Mouse (Mus musculus): ENCODE measurements around the gene Cdx2.

Gene Cdx2

DNA sequence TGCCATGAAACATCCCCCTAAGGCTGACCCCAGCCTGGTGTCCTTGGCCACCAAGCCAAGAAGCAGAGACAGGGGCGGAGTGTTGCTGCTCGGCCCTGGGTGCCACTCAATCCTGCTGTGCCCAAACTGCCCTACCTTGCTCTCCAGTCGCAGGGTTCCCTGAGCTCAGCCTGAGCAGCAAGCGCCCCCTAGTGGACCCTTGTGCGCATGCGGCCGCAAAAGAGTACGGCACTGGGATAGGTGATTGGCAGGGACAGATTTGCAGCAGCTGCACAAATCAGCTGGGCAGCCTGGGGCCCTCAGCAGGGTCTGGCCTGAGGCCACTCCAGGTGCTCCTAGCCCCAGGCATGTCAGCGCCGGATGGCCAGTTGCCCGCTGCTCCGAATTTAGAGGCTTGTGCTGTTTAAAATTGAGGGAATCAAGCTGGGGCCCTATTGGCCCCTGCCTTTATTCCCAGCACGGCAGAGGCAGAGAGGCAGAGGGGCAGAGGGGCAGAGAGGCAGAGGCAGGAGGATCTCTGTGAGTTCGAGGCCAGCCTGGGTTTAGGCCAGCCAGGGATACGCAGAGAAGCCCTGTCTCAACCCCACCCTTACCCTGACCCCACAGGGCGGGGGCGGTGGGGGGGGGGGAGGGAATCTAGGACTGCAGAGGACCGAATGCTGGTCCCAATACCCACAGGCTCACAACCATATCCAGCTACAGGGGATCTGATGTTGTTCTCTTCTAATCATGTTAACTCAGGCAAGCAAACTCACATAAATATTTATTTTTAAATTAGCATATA, 13.8 kb downstream of the Cdx2 start:
- DNase-seq (ENCODE audit: low read depth, low spot score), result peak; percentile 92

GRCm38 (mm10) chr5:147292506-147293120, 14.5 kb downstream of the Cdx2 start:
- no peak for DNase-seq (ENCODE audit: low read depth, low spot score)

- DNase-seq (ENCODE audit: low read depth, low spot score), result no peak
These were observed 15.1 kb downstream of the Cdx2 start for GRCm38 (mm10) chr5:147291764-147292505.

DNA sequence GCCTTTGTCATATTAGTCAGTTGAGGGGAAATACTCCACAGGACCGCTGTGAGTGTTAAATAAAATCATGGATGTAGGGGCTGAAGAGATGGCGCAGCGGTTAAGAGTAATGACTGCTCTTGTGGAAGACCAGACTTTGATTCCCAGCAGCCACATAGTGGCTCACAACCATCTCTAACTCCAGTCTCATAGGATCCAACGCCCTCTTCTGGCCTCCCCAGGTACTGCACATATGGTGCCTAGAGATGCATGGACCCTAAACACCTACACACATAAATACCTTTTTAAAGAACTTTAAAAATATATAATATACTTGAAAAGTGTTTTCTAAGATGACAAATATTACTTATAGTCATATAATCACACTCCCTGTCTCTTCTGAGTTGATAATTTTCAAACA, 22.7 kb downstream of the Cdx2 start:
- DNase-seq (ENCODE audit: low read depth, low spot score), result peak; percentile 61

DNA sequence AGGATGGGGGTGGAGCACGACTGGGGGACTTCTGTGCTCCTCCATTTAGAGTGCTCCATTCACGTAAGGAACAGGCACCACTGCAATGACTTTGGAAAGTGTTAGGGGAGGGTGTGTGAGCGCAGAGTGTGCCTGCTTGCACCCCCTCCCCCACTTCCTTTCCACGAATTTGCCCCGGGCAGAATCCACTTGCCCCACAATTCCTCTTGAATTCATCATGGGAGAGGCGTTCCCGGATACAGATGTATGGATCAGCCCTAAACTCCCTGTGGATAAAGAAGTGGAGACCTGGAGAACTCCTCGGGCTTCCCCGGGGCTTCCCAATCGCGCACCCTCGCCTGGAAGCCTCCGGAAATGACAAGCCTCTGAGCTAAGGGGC, 29.5 kb downstream of the Cdx2 start:
- DNase-seq (ENCODE audit: low read depth, low spot score), result peak; percentile 74

DNA sequence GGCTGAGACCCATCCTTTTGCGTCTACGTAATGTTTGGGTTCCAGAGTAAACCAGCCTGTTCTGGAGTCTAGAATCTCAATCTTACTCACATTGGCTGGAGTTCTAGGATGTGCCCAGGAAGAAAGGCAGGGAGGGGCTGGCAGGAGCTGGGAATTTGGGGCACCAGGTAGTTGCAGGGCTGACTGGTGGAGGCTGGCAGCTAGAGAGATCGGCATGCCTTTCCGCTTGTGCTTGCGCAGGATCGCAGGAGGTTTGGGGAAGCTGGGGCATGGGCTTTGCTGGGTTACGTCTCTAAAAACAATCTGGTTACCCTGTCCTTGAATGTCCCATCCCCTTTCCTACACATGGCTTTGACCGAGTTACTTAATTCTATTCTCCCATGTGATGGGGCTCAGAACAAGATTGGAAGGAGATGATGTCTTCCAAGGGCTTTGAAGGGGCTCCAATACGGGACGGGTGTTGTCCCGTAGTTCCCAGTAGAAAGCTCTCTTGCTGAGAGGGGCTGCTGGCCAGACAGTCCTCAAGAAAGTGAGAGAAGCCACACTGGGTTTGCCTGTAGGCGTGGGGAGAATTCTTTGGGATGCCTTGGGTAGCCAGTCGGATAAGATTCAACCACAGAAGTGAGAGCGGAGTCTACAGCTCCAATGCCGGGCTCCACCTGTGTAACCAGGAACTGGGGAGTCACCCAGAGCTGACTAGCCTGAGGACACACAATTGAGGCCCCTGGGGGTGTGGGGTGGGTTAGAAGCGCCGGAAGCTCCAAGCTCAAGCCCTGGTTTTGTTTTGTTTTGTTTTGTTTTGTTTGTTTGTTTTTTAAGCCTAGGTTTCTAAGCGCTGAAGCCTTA, 30.1 kb downstream of the Cdx2 start:
- DNase-seq (ENCODE audit: low read depth, low spot score), result no peak

DNA sequence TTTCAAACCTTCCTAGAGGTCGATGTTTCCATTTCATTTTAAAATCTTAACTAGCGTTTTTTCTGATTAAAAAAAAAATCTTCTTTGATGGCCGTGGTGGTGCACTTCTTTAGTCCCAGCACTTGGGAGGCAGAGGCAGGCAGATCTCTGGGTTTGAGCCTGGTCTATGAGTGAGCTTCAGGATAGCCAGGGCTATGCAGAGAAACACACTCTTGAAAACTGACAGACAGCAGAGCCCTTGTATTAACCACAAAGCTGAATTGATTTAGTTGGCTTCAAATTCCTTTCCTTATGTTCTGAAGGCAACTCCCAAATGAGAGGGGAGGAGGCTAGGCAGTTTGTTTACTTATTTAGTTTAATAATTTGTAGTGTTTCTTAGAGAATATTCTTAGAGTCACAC, 31.3 kb downstream of the Cdx2 start:
- DNase-seq (ENCODE audit: low read depth, low spot score), result no peak

GRCm38 (mm10) chr5:147274174-147275141, 32.6 kb downstream of the Cdx2 start:
- DNase-seq (ENCODE audit: low read depth, low spot score), result peak; percentile 40

DNA sequence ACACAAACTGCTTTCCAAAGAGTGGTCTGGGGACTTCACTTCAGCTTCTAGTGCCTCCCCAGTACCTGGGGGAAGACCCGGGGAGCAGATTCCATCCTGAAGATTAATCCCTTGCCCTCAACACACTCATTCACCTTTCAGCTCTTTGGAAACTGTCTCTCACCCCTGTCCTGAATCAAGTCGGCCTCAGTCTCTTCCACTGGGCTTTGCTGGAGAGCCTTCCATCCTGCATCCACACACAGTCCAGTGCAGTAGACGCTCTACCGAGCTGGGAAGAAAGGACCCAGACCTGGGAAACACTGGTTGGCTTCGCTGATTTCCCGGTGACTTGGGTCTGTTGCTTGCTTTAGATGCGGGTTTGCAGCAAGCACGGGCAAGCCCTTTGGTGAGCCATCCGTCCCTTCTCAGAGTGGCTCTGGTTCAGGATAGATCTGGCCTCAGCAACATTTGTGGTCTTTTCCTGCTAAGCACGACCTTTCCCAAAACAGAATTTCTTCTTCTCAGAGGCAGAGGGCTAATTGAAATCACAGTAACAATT, 34.2 kb downstream of the Cdx2 start:
- no peak for DNase-seq (ENCODE audit: low read depth, low spot score)

DNA sequence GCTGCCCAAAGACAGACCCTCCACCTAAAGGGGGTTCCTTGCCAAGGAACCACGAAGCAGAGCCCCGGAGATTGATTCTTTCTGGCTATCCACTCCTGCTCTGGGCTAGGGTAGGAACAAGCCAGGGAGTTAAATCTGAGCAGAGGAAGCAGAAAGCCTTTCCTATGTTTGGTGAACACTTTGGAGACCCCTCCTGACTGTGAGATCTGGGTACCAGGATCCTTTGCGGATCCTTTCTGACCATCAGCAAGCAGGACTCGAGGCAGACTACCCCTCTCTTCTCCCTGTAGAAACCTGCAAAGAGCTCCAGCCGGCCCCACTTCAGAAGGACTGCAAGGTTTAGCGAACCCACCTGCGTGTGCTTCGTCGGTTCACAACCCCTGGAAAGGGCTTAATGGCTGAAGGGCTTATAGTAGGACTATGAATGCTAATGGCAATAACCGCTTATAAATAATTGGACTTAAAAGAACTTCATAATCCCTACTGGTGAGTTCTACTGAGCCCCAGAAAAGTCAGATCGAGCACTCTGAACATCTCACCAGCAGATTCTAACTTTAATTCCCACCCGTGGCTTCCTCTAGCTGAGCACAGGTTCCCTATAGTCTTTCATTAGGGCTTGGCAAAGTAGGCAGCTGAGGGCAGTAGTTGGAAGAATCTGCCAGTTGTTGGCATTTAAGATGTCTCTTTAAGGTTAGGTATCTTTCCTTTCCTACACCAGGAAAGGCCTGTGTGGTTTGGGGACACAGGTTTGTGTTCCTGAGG, 34.8 kb downstream of the Cdx2 start:
- DNase-seq (ENCODE audit: low read depth, low spot score), result no peak

- peak; percentile 26 for DNase-seq (ENCODE audit: low read depth, low spot score)
These were observed 36.1 kb downstream of the Cdx2 start for GRCm38 (mm10) chr5:147270673-147271655.

DNA sequence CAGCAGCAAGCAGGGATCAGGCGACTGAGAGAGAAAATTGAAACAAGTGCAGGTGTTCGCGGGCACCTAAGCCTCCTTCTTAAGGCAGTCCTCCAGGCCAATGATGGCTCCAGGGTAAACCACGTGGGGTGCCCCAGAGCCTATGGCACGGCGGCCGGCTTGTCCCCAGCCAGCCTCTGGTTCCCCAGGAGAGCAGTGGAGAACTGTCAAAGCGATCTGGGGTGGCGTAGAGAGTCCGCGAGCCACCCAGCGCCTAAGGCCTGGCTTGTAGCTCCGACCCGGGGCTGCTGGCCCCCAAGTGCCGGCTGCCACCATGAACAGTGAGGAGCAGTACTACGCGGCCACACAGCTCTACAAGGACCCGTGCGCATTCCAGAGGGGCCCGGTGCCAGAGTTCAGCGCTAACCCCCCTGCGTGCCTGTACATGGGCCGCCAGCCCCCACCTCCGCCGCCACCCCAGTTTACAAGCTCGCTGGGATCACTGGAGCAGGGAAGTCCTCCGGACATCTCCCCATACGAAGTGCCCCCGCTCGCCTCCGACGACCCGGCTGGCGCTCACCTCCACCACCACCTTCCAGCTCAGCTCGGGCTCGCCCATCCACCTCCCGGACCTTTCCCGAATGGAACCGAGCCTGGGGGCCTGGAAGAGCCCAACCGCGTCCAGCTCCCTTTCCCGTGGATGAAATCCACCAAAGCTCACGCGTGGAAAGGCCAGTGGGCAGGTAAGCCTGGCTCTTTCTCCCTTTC, 37.0 kb downstream of the Cdx2 start, which contains the start of gene Pdx1:
Gene Pdx1 (plus strand): TSS at position 34 of the 747 bp plus-strand sequence.
- peak; percentile 82 for DNase-seq (ENCODE audit: low read depth, low spot score)

- DNase-seq (ENCODE audit: low read depth, low spot score), result no peak
These were observed 37.7 kb downstream of the Cdx2 start for GRCm38 (mm10) chr5:147269371-147269770.

DNA sequence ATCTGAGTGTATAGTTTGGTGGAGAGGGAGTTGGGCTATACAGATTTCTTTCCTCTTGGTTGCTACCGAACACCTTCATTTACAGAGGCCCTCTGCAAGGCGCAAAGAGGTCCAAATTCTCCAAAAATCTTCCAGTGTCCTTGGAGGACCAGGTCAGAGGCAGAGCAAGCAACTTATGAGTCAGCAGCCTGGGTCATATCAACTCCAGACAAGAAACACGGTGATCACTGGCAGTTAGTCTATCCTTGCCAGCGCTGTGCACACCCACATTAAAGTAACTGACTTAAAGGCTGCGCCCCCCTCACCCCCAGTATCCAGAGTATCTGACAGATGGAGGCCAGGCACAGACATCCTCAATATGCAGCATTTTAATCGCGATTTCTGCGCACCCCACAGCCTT, 38.3 kb downstream of the Cdx2 start:
- DNase-seq (ENCODE audit: low read depth, low spot score), result no peak

DNA sequence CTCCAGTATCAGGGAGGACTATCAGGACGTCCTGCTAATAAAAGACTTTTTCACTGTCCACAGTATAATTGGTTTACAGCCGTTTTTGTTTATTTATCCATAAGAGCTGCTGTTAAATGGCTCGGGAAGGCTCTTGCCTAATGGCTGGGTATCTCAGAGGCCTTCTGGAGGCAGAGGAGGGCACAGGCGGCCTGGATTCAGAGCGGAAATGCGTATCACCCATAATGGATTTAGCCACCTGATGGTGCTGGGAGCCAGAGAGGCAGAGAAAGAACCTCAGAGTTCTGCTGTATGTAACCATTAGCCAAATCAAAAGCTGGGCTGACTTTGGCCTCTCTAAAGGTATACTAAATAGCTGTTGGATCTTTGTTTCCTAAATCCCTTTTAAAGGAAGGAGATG, 39.6 kb downstream of the Cdx2 start:
- DNase-seq (ENCODE audit: low read depth, low spot score), result no peak

GRCm38 (mm10) chr5:147263945-147264344, 43.1 kb downstream of the Cdx2 start:
- no peak for DNase-seq (ENCODE audit: low read depth, low spot score)

GRCm38 (mm10) chr5:147261899-147262541, 45.0 kb downstream of the Cdx2 start:
- no peak for DNase-seq (ENCODE audit: low read depth, low spot score)

Measured in R1 (cell line).